Mouse (Mus musculus) embryo, embryonic 9.5 days (tissue): ENCODE data around the gene Cd38.
A peak's percentile ranks its signal among the peaks of the same experiment; 100 is the strongest.
"Not testable (repeated sequence)": the region's sequence is repeated elsewhere in the genome, so short reads cannot be mapped to it uniquely, and the experiment has no call there.

Experiments
- DNase-seq: peaks from one replicate; pipeline ENCODE4 v3.0.0-alpha.2; 2017; ENCODE audit errors: extremely low spot score

Gene Cd38

DNA sequence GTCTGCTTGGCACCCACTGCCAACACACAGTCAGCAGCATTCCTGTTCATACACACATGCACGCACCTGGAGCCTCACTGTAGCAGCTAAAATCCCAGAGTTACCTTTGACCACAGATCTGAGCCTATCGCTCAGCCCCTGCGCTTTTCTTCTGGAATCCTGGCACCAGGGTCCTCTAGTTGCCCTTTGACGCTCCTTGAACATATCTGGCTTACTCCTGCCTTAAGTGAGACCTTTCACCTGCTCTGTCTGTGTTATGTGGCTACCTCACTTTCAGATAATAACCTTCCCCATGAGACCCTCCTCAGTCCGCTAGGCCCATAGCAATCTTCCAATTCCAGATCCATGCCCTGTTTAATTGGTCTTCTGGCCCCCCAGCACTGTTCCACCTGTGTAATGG, 8.3 kb upstream of the Cd38 start:
- DNase-seq: no peak

DNA sequence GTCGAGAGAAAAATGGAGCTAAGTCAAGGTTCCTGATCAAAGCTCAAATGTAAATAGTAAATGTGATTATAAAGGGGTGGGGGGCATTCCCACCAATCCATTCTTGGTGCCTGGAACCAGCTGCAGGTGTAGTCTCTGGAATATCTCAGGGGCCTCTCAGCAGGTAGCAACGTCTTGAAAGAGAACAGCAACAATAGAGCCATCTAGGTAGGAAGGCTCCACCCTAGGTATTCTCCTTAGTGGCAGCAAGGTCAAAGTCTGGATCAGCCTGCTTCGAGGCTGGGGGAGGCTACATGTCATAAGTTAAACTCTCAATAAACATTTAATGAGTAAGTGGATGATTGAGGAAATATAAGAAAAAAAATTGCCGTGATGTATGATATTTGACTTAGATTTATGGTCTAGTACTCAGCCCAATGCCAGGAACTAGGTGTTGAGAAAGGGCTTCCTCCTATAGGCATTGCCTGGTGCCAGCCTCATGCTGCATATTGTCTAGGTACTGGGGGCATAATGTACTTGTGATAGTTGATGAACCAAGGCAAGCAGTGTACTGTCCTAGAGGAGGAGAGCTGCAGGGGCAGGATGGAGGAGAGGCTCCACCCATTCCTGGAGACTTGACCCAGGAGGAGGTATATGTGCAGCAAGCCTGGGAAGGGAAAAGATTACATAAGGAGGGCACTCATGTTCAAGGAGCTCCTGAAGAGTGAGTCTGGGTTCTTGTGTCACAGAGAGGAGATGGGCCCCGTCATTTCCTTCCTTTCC, 7.5 kb upstream of the Cd38 start:
- no peak for DNase-seq

DNA sequence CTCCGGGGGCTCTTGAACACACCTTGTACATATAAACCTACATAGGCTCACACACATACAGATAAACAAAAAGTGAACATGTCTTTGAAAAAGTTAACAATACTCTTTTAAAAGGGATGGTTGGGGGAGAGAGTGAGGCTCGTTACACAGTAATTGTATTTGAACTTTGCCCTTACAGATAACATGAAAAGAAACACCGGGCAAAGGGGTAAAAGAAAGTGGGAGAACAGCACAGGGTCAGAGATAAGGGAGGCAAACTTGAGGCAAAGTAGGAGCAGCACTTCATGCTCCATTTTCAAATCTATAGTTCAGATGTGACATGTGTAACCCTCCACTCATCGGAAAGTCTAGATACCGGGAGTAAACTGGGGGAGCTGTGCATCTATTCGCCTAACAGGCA, 4.7 kb upstream of the Cd38 start:
- DNase-seq: no peak

- DNase-seq: no peak
Measured at GRCm38 (mm10) chr5:43865316-43865715, 3.0 kb upstream of the Cd38 start.

DNA sequence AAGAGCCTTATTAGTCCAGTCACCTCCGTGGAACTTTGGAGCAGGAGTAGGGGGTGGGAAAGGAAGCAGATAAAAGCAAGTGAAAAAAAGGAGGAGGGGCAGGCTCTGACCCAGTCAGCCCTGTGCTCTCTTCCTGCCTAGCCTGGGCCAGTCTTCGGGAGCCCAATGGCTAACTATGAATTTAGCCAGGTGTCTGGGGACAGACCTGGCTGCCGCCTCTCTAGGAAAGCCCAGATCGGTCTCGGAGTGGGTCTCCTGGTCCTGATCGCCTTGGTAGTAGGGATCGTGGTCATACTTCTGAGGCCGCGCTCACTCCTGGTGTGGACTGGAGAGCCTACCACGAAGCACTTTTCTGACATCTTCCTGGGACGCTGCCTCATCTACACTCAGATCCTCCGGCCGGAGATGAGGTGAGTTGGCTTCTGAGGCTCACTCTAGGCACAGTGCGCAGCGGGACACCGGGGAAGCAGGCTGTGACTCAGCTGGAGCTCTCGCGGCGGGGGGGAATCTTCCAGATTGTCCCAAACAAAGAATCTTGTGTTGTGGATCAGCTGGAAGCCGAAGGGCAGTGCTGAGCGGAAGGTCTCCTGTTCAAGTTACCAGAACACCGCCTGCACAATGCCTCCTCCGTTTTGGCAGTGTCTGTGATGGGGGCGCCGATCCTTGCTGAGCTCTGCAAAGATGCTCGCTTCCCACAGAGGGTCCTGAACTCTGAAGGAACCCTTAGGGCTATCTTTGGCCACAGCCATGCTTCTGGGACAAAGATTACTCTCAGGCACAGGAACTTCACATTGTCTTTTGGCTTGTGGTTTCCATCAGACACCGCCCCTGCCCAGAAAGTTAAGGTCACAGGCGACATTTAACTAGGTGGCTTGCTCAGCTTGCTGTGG, 603 bp downstream of the Cd38 start:
- DNase-seq: peak; percentile 59

- DNase-seq: no peak
Measured at GRCm38 (mm10) chr5:43871845-43872244, 3.5 kb downstream of the Cd38 start.

- no peak for DNase-seq
Measured at GRCm38 (mm10) chr5:43872652-43873051, 4.3 kb downstream of the Cd38 start.

- no peak for DNase-seq
Measured at GRCm38 (mm10) chr5:43882034-43882433, 13.7 kb downstream of the Cd38 start.

DNA sequence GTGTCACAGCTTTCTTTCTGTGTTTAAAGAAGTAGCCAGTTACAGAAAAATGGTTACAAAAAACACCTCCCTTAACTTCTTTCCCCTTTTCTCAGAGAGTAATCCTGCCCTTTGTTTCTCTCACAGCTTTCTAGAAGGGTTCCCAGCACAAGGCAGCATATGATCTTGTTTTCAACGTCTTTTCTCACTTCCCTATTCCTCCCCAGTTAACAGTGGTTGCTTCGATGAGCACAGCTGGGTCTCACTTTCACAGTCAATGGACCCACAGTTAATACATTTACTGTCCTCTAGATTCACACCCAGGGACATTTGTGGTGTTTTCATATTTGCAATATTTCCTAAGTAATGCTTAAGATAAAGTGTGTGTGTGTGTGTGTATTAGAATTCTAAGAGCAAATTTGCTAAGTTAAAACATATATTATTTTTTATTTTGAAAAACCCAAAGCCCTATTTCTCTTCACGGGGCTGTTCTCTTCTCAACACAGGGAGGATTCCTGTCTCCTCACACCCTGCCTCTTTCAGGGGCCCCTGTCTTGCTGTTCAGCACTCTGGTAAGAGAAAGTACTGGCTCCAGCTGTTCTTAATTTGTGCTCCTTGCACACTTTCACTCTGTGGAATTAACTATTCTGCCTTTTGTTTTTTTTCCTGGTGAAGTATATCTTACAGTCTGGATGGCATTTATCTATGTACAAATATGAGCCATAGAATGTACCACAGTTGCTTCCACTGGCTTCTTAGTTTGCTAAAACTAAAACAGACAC, 16.9 kb downstream of the Cd38 start:
- no peak for DNase-seq

DNA sequence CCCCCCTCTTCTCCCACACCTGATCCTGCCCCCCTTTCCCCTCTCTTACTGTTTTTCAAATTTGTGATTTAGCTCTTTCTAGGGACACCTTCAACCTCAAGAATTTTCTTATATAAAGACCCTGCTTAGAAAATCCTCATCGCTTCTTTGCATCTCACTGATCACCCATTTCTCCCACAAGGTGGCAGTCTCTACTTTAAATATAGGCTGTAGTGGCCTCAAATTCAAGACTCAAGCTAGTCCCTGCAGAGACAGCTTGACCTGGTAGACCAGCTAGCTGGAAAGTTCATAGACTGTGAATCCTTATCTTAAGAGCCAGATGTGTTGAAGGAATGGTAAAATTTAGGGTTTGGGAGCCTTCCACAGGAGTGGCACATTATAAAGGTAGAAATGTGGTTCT, 24.0 kb downstream of the Cd38 start:
- peak; percentile 37 for DNase-seq

DNA sequence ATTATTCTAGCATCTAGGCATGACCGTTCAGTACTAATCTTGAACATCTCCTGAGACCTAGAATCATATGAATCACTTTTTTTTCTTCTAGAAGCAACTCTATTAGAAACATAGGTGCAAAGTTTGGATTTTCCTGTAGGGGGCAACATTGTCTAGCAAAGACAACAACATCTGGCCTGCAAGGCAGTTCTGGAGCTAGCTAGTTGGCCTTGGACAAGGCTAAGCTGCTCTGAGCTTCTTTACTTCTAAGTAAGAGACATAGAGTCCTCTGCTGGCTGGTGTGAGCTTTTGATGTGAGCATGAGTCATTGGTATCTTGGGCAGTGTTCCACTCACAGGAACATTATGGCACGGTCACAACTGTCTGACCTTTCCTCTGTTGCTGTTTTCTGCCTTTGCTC, 25.8 kb downstream of the Cd38 start:
- peak; percentile 49 for DNase-seq

DNA sequence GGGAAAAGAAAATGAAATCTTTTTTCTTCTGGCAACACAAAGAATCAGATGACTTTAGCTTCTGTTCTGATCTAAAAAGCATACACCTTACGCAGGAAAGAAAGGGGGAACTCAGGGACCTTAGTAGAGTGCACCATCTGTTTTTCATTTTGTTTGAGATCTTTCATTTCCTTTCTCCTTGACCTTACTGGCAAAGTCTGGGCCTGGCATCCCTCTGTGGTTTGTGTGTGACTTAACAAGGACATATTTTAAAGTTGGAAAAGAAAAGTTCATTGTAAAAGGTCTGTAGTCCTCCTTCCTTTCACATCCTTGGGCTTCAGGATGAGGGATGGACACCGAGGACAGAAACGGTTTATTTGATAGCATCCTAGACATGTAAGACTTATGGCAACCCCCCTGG, 27.6 kb downstream of the Cd38 start:
- peak; percentile 11 for DNase-seq

DNA sequence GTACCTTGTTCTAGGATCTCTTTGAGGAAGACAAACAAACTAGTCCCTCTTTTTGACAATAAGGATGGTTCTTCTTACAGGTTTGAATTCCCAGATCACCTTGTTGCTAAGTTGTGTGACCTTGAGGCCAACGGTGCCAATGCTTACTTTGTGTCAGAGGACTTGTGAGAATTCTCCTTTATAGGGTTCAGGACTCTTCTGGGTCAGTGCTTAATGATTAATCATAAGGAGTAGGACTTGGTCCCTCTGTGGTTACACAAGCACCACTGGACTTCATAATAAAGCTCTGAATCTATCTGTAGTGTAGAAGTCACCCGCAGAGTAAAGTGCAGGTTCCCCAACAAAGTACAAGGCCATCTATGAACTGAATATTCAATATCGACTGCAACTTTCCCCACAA, 36.3 kb downstream of the Cd38 start:
- no peak for DNase-seq

DNA sequence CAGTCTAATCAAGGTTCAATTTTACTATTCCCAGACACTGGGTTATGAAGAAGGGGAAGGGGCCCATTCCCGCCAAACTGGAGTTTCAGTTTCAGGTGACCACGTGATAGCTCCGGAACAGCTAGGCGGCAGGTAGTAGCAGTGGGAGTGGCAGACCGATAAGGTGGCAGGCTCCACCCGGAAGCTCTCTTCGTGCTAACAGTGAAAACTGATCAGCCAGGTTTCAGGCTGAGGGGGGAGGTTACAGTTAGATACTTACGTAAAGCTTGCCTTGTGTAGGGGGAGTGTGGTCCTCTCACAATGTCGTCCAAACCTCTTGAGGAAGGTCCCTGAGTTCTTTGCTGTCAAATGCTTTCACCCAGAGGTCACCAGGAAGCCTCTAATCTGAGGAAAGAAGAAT, 40.9 kb downstream of the Cd38 start:
- DNase-seq: no peak

DNA sequence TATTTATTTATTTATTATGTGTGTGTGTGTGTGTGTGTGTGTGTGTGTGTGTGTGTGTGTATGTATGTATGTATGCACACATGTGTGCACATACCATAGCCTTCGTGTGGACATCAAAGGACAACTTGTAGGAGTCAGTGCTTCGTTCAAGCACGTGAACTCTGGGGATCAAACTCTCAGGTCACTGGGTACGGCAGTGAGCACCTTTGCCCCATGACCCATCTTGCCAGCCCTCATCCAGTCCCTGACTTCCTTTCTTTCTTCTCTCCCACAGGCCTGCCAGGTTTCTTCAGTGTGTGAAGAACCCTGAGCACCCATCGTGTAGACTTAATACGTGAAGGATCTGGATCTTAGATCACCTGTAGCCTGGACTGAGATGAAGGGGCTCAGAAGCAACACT, 41.7 kb downstream of the Cd38 start:
- DNase-seq: no peak

DNA sequence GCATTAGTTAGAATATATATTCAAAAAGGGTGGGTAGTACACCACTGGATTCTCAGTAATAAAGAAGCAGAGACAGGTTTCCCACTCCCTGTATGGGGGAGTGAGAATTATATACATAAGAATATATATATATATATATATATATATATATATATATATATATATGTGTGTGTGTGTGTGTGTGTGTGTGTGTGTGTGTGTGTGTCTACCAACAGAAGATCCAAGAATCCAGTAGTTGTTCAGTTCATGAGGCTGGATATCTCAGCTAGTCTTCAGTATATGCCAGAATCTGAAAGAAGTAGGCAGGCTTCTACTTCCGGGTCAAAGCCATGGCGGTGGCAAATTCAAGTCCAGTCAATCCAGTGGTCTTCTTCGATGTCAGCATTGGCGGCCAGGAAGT, 44.5 kb downstream of the Cd38 start, which contains the start of gene Gm7879:
Gene Gm7879, plus strand, starts transcription at position 301 of the 400 bp plus-strand sequence.
- DNase-seq: not testable (repeated sequence)

DNA sequence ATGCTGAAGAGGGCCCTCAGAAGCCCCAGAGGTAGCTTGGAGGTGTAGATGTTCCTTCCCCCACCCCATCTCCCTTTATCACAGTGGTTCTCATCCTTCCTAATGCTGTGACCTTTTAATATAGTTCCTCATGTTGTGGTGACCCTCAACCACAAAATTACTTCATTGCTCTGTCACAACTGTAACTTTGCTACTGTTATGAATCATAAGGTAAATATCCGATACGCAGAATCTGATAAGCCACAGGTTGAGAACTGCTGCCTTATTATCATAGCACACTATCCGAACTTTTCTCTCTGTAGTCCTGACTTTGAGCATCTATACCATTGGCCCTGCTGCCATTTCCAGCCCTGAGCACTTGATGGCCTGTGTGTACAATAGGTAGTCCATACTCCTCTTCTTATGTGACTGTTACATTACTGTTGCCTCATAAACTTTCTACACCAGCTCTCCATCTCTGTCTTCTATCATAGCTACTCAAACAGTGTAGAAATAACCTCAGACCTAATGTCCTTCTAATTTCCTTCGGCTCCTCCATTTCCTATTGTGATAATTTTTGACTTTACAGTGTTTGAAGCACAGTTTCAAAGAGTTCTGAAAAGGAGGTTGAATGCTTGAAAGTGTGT, 47.0 kb downstream of the Cd38 start:
- DNase-seq: no peak

GRCm38 (mm10) chr5:43921877-43922276, 53.5 kb downstream of the Cd38 start:
- no peak for DNase-seq

GRCm38 (mm10) chr5:43923933-43924332, 55.6 kb downstream of the Cd38 start:
- peak; percentile 64 for DNase-seq

- no peak for DNase-seq
Measured at GRCm38 (mm10) chr5:43927729-43928128, 59.4 kb downstream of the Cd38 start.

GRCm38 (mm10) chr5:43933269-43933668, 64.9 kb downstream of the Cd38 start:
- DNase-seq: no peak
